10 mouse cellular contexts compared by ENCODE assay signal in the genomic region with DNA sequence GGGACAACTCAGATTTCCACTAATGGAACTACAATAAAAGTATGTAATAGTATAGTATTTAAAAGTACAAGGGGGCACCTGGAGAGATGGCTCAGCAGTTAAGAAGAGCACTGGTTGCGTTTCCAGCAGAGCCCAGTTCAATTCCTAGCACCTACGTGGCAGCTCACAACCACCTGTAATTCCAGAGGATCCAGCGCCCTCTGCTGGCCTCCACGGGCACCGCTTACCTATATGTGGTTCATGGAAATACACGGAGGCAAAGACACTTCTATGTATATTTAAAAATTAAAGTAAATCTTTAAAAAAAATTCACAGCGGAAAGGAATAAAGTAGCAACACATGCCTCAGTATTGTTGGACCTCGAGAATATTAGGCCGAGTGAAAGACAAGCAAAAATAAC. TPM values are rescaled to one million over a fixed set of nuclear protein-coding genes. Genes with fewer than 3 reads are reported as not detected.
DNase-seq lines count a peak whose midpoint lies in the region; ATAC-seq and TF ChIP-seq lines count a peak whose summit lies in the region.
"Had no signal": no experiment of that assay in that cellular context is flagged by ENCODE, and none has a peak within 500 bp of the region (broad histone marks: within the 10 kb centered on the region; RNA-seq: fewer than 3 reads in every experiment).

No protein-coding gene starts in this region.

- no peaks in the 10 kb centered on the region for H3K9me3 ChIP-seq in E14TG2a.4 (ENCODE audit: low read length)

- TF ChIP-seq POLR2A in bone marrow macrophage, adult 2 months (IDR thresholded peaks at IDR 0.05; ENCODE audit: borderline replicate concordance, low read depth, low read length), result no peak

- peaks cover 29% of the 10 kb centered on the region for H3K27me3 ChIP-seq in E14TG2a.4 (ENCODE audit: insufficient read depth, low read length)

- no peak; the same call in 1 of the 2 replicates for ATAC-seq in megakaryocyte, adult 5-6 weeks (ENCODE audit: poor library complexity, severe bottlenecking)

- TF ChIP-seq CTCF in E14TG2a.4 (conservative IDR thresholded peaks at IDR 0.05; ENCODE audit: low read length), result peak; percentile 82
- peak; percentile 32; the same call in 1 of the 2 replicates for TF ChIP-seq CTCF in bone marrow macrophage, adult 2 months (IDR thresholded peaks at IDR 0.05; ENCODE audit: low read depth, low read length)

- DNase-seq in kidney, adult 9 months, result peak; percentile 26
- DNase-seq in kidney, adult 11 months, result no peak
- peak; percentile 26 for DNase-seq in lung, postnatal 14 days
- DNase-seq in ovary, postnatal 14 days (ENCODE audit: low spot score), result no peak
- DNase-seq in cerebellum, adult 8-10 months, result no peak

- no peaks in the 10 kb centered on the region for H3K36me3 ChIP-seq in E14TG2a.4 (ENCODE audit: insufficient read depth, low read length)

- no peak overlapping the region for H3K27ac ChIP-seq in bone marrow macrophage, adult 2 months (ENCODE audit: insufficient read depth, low read depth, low read length)

- H3K4me3 ChIP-seq in E14TG2a.4 (replicated peaks; ENCODE audit: low read length), result no peak overlapping the region
- no peak overlapping the region for H3K4me3 ChIP-seq in bone marrow macrophage, adult 2 months (ENCODE audit: insufficient read depth, low read length)

- H3K4me1 ChIP-seq in E14TG2a.4 (replicated peaks; ENCODE audit: low read depth, low read length), result peaks cover 18% of the 10 kb centered on the region
- no peaks in the 10 kb centered on the region for H3K4me1 ChIP-seq in bone marrow macrophage, adult 2 months (ENCODE audit: control insufficient read depth, insufficient read depth, low read length)

RNA-seq across cellular contexts. Expression of a gene that starts 12.7 kb away (rescaled TPM):
- polyA plus RNA-seq in bone marrow macrophage, adult 2 months (2012; ENCODE audit: insufficient read depth, insufficient read length, missing spikeins), result not detected in 2 replicates
- not detected in 2 replicates for total RNA-seq in megakaryocyte, adult 5-6 weeks (2015)
- total RNA-seq in megakaryocyte, adult 5-6 weeks (2017), result not detected in 2 replicates

RNA-seq across cellular contexts. Expression of a gene that starts 36.6 kb away (rescaled TPM):
- polyA plus RNA-seq in bone marrow macrophage, adult 2 months (2012; ENCODE audit: insufficient read depth, insufficient read length, missing spikeins), result not detected in 2 replicates
- total RNA-seq in megakaryocyte, adult 5-6 weeks (2015), result not detected in 2 replicates
- total RNA-seq in megakaryocyte, adult 5-6 weeks (2017), result not detected in 2 replicates
- polyA plus RNA-seq: embryonic facial prominence, embryonic 14.5 days; liver, embryonic 16.5 days had no signal

RNA-seq across cellular contexts. Expression of a gene that starts 41.0 kb away (rescaled TPM):
- not detected in 2 replicates for polyA plus RNA-seq in bone marrow macrophage, adult 2 months (2012; ENCODE audit: insufficient read depth, insufficient read length, missing spikeins)
- not detected in 2 replicates for total RNA-seq in megakaryocyte, adult 5-6 weeks (2015)
- not detected in 2 replicates for total RNA-seq in megakaryocyte, adult 5-6 weeks (2017)

Comparison
In these comparisons a context has a peak if more than half of its experiments do, and no peak if none do; other contexts are left out.
1. DNase-seq: peak in kidney, adult 9 months (single experiment) and lung, postnatal 14 days (single experiment); none in kidney, adult 11 months (single experiment), ovary, postnatal 14 days (single experiment) and cerebellum, adult 8-10 months (single experiment).